Comparison of ENCODE assay signal across 11 mouse cellular contexts in the genomic region with DNA sequence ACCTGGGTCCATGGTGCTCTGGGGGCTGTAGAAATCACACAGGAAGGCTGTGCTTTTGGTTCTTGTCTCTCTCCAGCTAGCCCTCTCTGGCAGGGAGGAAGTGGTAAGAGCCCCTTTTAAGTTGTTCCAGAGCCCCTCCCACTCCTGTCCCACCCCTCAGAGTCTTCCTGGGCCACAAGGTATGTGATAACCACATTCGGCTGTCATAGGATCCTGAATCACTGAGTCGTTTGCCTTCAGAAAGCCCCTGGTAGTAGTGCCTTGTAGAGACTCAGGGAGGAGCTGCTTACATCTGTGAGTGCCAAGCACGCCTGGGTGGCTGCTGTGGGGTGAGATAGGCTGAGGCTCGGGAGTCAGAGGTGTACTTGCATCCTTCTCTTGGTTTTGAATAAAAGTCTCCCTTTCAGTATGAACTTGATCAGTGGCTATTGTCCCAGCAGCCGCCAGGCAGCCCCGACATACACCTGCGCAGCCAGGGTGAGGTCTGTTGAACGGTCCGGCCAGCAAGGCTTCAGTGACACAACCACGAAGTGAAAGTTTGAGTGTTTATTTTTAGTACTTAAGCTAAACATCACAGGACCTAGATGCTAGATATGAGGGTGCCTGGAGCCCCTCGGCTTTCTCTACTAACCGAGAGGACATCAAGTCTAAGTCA. TPM values are rescaled to one million over a fixed set of nuclear protein-coding genes. Genes with fewer than 3 reads are reported as not detected.
DNase-seq lines count a peak whose midpoint lies in the region; ATAC-seq and TF ChIP-seq lines count a peak whose summit lies in the region.
"Had no signal": no experiment of that assay in that cellular context is flagged by ENCODE, and none has a peak within 500 bp of the region (broad histone marks: within the 10 kb centered on the region; RNA-seq: fewer than 3 reads in every experiment).

A gene (minus strand): TSS at position 91 of the 655 bp plus-strand sequence.

- no peak for TF ChIP-seq EP300 in liver, postnatal 0 days (IDR thresholded peaks at IDR 0.05; ENCODE audit: low read depth)

- TF ChIP-seq CTCF in liver, postnatal 0 days (IDR thresholded peaks at IDR 0.05; ENCODE audit: low read depth) = no peak

- H3K4me2 ChIP-seq in liver, postnatal 0 days (ENCODE audit: low read depth, low read length) = peak within 1 kb of the TSS; percentile 22

- H3K9ac ChIP-seq in liver, postnatal 0 days (replicated peaks) = no peak within 1 kb of the TSS

- 52% methylated on average over 12 of the region's 12 CpGs for WGBS in liver, postnatal 0 days (ENCODE audit: insufficient replicate concordance)

- DNase-seq in liver, postnatal 0 days = no peak
- DNase-seq in liver = no peak
- DNase-seq in T-cell, adult 2 months (ENCODE audit: low spot score) = peak; percentile 95
- DNase-seq in naive thymus-derived CD4-positive, alpha-beta T cell, adult 2 months (ENCODE audit: low read depth) = peak; percentile 96
- DNase-seq in thymus, postnatal 25 days = peak; percentile 84
- no peak for DNase-seq in cerebellum, postnatal 25 days
- no peak for DNase-seq in urinary bladder, postnatal 4 days (ENCODE audit: low spot score in 2 of 2)
- DNase-seq: adrenal gland, postnatal 36 days; cerebellum, adult 9-10 months; gastrocnemius, postnatal 10 days; kidney, adult 11 months had no signal

- H3K27me3 ChIP-seq in liver, postnatal 0 days (ENCODE audit: insufficient read depth, low read length) = no peaks in the 10 kb centered on the region

- H3K4me3 ChIP-seq in liver, postnatal 0 days (ENCODE audit: low read depth, low read length) = no peak within 1 kb of the TSS

- H3K9me3 ChIP-seq in liver, postnatal 0 days (ENCODE audit: low read length) = no peaks in the 10 kb centered on the region

- H3K4me1 ChIP-seq in liver, postnatal 0 days (ENCODE audit: insufficient read depth) = no peaks in the 10 kb centered on the region

- ATAC-seq in liver, postnatal 0 days = no peak

- H3K27ac ChIP-seq in liver, postnatal 0 days (ENCODE audit: low read depth) = no peak within 1 kb of the TSS

- H3K36me3 ChIP-seq in liver, postnatal 0 days (replicated peaks; ENCODE audit: insufficient read depth, low read length) = no peaks in the 10 kb centered on the region

RNA-seq across cellular contexts. Expression of the gene that starts here (rescaled TPM):
- 1.5 and 1.6 TPM in 2 replicates for polyA plus RNA-seq in liver, postnatal 0 days (2015; fragmentation: Nextera tagmentation; extraction: Ambion mirVana)

Comparison
In these comparisons a context has a peak if more than half of its experiments do, and no peak if none do; other contexts are left out.
1. DNase-seq: peak in T-cell, adult 2 months (single experiment), naive thymus-derived CD4-positive, alpha-beta T cell, adult 2 months (single experiment) and thymus, postnatal 25 days (single experiment); none in liver, postnatal 0 days (single experiment), liver (single experiment), cerebellum, postnatal 25 days (0 of 2) and urinary bladder, postnatal 4 days (0 of 2).